Mouse (Mus musculus): ENCODE data around the gene Fggy.

The Fggy gene

DNA sequence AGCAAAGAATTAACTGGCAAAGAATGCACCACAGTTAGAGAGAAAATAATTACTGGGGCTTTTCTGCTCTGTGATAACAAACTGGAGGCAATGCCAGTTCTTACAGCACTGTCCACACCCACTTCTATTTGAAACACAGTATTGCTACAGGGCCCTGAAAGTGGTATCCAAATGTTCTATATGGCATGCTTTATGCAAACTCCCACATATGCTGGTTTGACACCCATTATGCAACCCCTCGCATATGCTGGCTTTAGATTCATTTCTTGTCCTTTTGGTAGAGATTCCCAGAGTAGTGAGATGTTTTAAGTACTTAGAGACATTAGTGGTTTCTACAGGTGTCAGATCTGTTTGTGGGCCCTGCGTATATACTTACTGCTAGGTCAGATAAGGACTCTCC is 109.6 kb downstream of the Fggy start:
- DNase-seq = no peak

GRCm38 (mm10) chr4:95667595-95667994 is 110.3 kb downstream of the Fggy start:
- DNase-seq = no peak

GRCm38 (mm10) chr4:95668543-95668942 is 111.2 kb downstream of the Fggy start:
- no peak for DNase-seq

DNA sequence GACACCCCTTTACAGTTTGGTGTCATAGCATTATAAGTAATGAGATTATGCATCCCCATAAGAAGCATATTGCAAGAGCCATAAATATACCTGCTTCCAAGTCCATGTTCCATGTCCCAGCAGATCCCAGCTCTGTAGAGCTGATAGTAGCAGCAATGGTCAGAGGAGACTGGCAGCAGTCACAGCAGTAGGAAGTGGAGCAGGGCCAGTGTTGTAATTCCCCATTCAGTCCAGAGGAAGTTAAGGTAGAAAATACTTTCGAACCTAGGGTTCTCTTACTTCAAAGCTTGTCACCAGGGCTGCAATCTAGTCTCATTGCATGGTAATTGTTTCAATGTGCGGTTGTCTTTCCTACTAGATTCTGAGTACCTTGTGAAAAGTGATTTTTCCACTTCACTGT is 112.0 kb downstream of the Fggy start:
- no peak for DNase-seq

DNA sequence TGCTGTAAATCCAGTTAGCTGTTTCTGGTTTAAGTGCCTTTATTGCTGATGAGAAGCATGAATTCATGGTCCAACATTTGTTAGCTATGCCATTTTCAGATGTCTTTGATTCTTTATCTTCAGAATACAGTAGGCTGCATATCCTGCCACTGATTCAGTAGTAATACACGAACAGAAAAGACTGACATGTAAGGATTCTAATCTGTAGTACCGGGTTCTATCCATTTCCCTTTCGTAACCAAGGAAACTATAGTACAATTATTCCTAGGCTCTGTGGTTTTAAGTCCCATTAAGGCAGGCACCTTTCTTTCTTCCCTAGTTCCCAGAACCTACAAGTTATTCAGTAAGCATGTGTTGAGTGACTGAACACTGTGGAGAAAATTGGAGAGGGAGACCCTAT is 113.3 kb downstream of the Fggy start:
- no peak for DNase-seq

GRCm38 (mm10) chr4:95672039-95672438 is 114.7 kb downstream of the Fggy start:
- no peak for DNase-seq

DNA sequence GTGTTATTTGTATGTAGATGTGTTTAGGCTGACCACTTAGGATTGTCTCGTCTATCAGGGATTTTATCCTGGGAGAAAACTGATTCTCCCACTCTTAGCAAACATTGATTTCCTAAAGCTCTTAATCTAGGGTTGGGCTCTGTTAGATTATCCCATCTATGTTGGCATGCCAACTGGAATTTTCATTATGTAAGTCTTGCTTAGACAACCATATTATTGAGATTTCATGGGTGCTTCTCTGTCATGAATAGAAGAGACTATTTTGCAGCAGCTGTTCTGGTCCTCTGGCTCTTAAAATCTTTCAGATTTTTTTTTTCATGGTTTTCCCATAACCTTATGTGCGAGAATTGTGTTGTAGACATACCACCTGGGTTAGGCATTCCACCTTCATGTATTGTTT is 119.1 kb downstream of the Fggy start:
- DNase-seq = no peak

DNA sequence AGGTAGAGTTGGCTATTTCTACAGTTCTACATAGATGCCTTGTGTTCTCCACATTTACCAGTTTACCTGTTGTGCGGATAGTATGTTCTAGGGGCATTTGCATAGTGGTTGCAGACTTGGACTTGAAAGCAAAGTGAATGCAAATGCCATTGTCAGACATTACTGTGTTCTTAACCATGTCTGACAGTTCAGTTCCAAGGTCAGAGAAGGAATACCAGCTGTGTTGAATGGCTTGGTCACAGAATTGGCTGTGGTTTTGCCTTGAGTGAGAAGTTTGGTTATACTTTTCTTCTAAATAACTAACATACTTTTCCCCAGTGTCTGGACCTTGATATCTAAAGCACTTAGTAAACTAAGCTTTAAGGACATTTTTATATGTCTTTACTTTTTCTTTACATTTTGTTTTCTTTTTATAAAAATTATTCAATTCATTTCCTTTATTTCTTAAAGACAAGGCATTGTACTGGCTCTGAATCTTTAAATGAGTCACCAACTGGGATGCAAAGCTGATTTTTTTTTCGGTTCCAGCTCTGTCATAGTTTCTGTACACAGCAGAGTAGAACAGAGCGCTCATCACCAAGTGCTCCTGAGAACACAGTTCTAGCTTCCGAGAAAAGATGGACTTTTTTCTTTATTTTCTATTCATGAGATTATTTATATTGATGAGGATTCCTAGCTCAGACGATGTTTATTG is 123.6 kb downstream of the Fggy start:
- DNase-seq = no peak

GRCm38 (mm10) chr4:95684522-95685080 is 127.3 kb downstream of the Fggy start:
- no peak for DNase-seq

DNA sequence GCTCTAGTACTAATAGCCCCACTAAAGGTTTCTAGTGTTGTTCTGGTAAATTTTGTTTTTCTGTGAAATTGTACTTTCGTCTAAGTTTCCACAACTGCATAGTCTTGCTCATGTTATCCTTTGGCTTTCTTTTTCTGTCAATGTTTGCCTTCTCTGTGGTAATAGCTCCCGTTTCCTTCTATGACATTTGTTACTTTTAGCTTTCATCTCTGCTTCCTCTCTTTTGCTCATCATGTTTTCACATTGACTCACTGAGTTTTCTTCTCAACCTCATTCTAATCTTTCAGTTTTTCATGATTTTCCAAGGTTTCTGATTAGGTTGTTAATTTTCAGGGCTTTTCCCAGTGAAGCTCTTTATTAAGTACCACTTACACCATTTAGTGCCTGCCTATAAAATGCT is 129.5 kb downstream of the Fggy start:
- DNase-seq = no peak

DNA sequence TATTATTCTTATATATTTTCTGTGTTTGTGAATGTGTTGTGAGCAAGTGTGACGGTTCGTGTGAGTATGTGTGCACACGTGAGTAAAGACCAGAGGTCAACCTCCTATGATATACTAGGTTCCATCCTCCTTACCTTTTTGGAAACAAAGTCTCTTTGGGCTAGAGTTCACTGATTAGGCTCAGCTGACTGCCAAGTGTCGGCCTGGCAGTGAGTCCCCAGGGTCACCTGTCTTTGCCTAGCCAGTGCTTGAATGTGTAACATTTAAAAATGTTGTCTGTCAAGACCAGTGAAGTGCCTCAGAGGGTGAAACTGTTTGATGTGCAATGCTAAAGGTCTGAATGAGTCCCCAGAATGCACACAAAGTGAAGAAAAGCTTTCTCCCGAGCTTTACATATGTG is 130.0 kb downstream of the Fggy start:
- DNase-seq = no peak

DNA sequence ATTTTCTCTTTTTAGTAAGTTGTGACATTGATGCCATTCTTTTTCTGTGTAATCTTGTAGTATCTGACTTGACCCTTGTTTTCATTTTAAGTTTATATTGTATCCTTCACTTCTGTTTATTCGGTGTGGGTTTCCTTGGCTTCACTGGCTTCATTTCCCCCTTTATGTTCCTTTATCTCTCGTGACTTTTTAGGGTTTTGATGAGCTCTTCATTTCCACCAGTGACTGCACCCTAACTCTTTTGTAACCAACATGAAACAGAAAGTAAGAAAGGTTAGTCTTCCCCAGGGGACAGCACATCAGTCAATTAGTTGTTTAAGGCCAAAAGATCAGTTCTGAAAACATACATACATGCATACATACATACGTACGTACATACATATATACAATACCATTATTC is 130.9 kb downstream of the Fggy start:
- no peak for DNase-seq

GRCm38 (mm10) chr4:95700366-95700765 is 143.1 kb downstream of the Fggy start:
- no peak for DNase-seq

DNA sequence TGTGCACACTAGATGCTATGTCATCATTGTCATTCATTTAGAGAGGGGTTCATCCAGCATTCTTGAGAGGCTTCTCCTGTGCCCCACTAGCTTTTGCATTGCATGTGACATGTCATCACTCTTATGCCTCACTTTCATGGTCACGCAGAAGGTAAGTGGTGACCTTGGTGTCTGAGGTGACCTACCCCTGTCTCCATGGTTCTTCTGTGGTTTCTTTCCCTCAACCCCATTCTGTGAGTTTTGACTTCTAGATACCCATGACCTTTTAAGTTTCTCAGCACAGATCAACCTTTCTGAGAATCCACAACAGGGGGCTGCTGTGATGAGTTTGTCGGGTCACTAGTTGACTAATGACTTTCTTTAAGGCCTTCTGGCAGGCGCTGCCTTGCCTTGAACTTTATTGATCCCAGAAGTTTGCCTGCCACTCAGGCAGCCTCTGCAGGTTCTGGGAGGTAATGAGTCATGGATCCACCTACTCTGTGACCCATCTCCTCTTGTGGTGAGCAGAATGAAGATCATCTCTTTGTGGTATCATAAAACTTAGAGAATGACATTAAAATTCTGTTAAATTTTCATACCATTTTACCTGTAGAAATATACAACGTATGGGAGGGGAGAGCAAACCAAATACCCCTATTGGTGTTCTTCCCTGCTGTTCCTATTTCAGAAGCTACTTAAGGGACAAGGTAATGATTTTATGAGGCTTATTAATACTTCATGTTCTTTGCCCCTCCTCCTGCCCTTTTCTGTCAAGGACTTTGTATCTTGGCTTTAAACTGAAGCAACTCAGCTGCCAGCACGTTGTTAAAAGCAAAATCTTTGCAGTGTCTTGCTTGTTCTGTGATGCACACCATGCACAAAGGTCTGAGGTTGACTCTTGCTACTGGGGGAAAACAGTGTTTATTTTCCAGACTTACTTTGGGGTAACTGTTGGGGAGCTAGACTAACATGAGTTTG is 150.9 kb downstream of the Fggy start:
- DNase-seq = no peak

GRCm38 (mm10) chr4:95709750-95710149 is 152.4 kb downstream of the Fggy start:
- DNase-seq = no peak

- DNase-seq = no peak
Observed at GRCm38 (mm10) chr4:95712802-95713201, 155.5 kb downstream of the Fggy start.

DNA sequence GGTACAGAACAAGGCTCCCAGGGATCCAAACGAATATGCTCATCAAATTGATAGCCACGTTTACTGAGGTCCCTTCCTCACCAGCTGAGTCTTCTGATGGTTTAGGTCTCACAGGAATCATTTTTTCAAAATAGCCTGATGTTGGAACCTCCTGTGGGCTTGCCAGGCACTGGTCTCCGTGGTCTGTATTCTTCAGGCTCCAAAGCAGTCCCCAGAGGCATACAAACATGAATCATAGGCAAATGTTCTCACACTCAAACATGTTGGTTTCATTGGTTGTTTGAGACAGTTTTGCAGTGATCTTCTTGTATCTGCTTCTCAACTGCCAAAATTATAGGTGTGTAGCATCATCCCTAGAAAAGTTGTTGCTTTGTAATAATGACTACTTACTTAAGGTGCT is 156.0 kb downstream of the Fggy start:
- no peak for DNase-seq

DNA sequence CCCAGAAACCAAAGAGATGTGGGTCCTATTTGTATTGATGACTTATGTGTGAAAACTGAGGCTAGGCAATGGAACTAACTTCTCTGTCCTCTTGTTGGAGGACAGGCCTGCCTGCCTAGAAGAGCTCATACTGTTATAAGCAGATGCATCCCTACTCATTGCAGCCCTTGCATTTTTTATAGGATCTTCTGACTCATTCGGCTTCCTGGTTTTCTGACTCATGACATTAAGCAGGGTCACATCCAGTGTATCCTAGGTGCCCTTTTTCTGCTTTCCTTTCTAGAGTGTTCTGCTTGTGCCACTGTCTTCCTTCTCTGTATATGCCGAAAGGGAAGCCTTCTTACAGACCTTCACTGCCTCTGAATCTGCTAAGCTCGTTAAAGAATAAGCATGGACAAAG is 158.8 kb downstream of the Fggy start:
- no peak for DNase-seq

DNA sequence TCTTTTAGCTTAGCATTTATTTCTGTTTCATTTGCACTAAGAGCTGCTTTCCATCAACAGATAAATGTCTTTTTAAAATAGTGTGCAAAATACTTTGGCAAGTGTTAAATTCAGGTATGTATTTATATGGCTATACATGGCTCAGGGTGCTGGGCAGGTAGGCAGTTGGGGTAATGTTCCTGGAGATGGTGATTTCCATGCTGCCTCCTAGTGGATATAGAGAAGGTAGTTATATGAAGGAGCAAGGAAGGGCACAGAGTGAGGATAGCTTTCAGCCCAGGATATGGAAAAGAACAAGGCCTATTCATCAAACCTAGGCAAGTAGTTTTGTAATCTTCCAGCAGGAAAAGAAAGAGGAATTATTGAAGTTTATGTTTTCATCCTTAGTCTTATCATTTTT is 166.3 kb downstream of the Fggy start:
- no peak for DNase-seq

DNA sequence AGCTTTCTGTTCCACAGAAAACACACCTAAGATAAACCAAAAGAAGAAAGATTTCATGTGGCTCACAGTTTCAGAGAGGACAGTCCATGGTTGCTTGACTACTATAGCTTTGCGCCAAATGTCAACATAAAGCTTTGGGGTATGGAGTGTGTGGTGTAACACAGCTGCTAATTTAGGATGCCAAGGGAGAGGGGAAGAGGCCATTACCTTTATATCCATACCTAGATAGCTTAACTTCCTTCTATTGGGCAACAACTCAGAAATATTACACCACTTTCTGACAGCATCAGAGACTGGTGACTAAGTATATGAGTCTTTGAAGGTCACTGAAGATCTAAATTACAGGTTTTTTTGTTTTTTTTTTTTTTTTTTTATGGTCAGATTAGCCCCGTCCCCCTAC is 169.1 kb downstream of the Fggy start:
- no peak for DNase-seq

DNA sequence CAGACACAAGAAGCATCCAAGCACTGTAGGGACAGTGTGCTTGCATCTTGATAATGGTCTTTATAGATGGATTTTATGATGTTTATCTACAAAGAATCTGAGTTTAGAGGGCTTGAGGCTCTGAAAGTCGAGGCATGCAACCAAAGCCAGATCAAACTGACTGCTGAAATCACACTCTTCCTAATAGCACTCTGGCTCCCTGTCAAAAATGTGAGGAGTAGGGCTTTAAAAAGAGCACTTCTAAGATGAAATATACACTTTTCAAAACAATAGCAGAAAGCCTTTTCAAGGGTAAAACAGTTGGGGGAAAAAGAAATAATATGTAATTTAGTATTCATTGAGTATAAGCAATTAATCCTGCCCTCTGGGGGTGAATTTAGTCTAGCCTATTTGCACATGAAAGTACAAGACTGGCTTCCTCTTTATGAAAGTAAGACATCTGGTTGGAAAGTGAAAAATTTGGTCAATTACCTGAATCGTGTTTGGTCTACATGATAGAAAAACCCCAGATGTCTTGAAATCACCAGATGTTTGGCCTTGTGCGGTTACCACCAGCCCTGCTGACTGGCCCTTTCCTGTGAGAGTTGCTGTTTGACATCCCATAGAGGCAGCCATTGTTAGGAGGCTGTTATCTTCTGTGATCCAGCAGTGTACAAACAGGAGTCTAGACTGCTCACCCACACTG is 172.0 kb downstream of the Fggy start:
- no peak for DNase-seq

DNA sequence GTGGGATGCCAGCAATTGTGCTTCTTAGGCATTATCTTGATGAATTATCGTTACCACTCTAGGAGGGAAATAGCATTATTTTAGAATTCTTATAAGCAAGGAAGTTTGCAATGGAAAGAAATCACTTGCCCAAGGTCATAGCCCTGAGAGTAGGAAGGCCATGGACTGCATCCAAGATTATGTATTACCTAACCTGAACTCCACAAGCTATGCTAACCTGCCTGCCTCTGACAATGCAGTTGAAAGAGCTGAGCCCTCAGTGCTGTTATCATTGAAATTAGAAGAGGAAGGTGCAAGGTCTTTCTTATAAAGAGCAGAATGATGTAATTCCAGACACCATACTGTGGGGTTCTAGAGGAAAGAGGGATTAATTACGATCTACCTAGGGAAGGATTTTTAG is 173.8 kb downstream of the Fggy start:
- no peak for DNase-seq

All from cerebellum, adult 9-11 months (tissue).